Mouse (Mus musculus) adipocyte (in vitro differentiated cells): ENCODE measurements around the gene Lrp4.
A peak's percentile ranks its signal among the peaks of the same experiment; 100 is the strongest.
"Not testable (repeated sequence)": the region's sequence is repeated elsewhere in the genome, so short reads cannot be mapped to it uniquely, and the experiment has no call there.

Source experiments
- DNase-seq: peaks from one replicate; pipeline ENCODE4 v3.0.0-alpha.2; 2016; ENCODE audit warnings: low spot score

The Lrp4 gene

GRCm38 (mm10) chr2:91485256-91485655, 27.9 kb downstream of the Lrp4 start:
- no peak for DNase-seq

- DNase-seq: not testable (repeated sequence)
These were observed 30.0 kb downstream of the Lrp4 start for GRCm38 (mm10) chr2:91487295-91487694.

GRCm38 (mm10) chr2:91492071-91492635, 34.8 kb downstream of the Lrp4 start:
- no peak for DNase-seq

GRCm38 (mm10) chr2:91493981-91494380, 36.7 kb downstream of the Lrp4 start:
- no peak for DNase-seq

GRCm38 (mm10) chr2:91498093-91498719, 40.9 kb downstream of the Lrp4 start:
- DNase-seq: no peak

GRCm38 (mm10) chr2:91508076-91508475, 50.8 kb downstream of the Lrp4 start:
- DNase-seq: no peak

GRCm38 (mm10) chr2:91517186-91517585, 59.9 kb downstream of the Lrp4 start:
- DNase-seq: peak; percentile 72

GRCm38 (mm10) chr2:91526294-91527146, 69.2 kb downstream of the Lrp4 start, which contains the start of gene Ckap5:
Gene Ckap5, plus strand, starts transcription at chr2:91526762.
- DNase-seq: peak; percentile 96

- peak; percentile 31 for DNase-seq
These were observed 69.8 kb downstream of the Lrp4 start for GRCm38 (mm10) chr2:91527147-91527486.

GRCm38 (mm10) chr2:91537588-91538205, 80.4 kb downstream of the Lrp4 start:
- no peak for DNase-seq
